Mouse (Mus musculus): ENCODE measurements around the gene Efcab9.

Efcab9 gene

DNA sequence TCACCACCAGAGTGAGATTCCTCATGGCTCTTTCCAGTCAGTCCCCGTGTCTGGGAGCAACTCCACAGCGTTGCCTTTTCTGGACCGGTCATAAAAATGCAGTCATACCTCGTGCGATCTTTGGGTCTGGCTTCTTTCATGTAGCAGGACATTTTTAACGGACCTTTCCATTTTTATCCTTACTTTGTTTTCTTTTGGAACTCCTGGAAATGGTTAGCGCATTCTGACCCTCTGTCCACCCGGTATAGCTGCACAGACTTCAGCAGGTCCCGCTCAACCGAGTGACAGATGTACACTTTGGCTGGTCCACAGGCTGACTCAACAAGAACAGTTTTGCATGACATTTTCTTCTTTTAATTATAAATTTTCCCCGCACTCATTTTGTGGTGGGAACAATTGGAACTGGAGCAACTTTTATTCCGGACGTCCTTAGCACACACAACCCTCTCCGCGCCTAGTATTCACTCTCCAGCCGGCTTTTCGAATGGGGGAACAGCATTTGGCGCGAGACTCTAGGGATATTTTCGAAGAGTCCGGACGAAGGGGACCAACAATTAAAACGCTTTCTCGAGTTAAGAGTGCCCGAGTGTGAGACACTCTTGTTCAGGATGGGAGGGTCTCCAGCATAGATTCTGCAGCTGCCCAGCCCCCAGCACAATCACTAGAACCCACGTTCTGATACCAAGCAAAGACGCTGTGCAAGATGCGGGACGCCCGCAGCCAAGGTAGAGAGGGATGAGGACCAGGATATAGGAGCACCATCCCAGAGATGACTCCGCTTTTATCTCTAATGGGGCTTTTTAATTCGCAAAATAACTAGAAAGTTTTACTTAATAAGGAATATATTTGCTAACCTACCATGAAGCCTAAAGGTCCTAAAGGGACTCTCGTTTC, at the start of gene Efcab9:
Gene Efcab9 (minus strand): TSS at position 211 of the 894 bp plus-strand sequence.
- no peak for DNase-seq (ENCODE audit: low spot score in 2 of 2)

DNA sequence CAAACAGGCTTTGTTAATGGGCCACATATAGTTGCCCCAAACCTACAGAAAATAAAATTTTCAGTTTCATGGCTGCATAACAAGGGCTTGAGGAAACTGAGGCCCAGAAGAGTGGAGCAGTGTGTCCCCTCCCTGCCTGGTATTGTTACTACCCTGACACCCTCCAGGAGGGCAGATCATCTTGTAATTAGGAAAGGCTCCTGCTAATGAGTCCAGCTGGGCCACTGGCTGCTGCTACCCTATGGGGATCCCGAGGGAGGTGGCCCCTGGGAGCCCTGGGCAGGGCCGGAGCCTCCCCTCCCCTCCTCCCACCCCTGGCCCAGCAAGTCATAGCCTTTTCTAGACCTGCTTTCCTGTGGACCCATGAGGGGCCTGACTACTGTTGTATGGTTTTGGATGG, 49.1 kb upstream of the Efcab9 start:
- no peak for DNase-seq (ENCODE audit: low spot score in 2 of 2)

DNA sequence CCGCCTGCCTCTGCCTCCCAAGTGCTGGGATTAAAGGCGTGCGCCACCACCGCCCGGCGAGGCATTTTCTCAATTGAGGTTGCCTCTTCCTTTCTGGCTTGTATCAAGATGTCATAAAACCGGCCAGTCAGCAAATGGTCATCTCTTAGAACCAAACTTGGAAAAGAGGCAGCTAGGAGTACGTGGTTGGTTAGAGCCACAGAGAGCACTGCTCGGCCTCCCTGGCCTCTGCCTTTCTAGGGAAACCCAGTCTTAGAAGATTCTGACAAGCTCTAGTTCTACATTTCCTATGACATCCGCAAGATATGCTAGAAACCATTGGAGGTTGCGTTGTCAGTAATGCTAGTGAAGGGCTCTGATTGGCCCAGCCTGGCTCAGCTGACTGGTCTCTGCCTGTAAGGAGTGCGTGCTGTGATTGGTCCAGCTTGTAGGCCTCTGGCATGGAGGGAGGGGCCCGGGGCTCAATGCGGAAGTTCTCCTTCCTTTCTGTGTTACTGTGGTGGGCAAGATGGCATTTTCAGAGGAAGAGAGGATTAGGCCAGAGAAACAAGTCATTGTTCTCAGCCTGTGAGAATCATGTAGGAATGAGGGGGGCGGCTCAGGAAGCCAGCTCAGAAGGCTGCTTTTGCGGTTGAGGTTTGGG, 48.5 kb upstream of the Efcab9 start:
- no peak for DNase-seq (ENCODE audit: low spot score in 2 of 2)

DNA sequence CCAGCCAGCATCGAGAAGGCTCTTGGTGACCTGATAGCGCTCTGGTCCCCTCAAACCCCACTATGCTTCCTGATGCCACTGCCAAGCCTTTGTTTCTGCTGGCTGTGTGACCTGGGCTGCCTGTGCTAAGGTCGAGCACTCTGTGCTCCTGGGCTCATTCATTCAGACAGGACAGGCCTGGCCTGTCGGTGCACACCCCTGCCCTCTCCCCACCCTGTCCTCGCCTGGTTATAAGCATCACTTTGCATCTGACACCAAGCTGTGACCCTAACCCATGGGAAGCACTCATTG, 44.8 kb upstream of the Efcab9 start:
- no peak for DNase-seq (ENCODE audit: low spot score in 2 of 2)

DNA sequence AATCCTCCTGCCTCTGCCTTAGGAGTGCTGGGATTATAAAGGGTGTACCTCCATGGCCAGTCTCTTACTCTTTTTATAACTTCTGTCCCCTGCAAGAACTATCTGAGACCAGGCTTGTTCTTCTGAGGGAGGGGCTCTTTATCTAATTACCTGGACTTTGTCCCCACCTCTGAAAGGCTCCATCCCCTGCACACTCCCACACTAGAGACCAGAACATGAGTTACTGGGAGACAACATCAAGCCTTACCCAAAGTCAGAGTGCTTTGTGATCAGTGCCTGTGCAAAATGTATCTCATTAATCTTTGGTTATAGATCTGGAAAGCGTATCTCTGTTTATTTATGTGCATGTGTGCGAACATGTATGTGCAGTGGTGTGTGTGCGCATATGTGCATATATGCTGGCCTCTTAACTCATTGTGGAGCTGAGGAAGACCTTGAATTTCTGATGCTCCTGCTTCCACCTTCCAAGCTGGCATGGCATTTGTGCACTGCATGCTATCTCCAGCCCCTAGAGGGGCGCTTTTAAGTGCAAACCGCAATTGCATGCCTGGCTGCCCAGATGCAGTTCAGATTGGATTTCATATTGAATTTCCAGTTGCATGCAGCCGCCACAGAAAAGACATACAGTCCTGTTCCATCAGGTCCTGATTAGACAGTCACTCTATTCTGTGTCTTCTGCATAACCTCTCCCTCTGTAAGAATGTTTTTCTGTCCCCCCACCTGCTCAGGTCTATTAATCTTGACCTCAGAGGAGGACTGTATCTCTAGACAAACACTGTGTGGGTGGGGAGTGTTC, 44.3 kb upstream of the Efcab9 start:
- no peak for DNase-seq (ENCODE audit: low spot score in 2 of 2)

DNA sequence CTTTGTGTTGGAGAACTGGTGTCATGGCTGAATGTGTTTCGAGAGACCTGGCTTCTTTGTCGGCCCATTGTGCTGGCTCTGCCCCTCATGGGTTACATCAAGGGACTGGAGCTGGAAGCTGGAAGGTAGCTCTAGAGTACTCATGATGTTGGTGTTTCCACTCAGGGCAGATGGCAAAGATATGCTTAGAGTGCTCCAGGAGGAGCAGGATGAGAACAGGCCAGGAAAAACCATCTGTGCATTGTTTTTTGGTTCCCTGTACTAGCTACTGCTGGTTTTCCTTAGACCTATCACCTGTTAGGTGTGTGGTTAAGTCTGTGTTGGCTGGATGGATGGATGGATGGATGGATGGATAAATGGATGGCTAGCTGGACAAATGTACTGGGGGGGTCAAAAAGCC, 41.8 kb upstream of the Efcab9 start:
- DNase-seq (ENCODE audit: low spot score in 2 of 2) = no peak

DNA sequence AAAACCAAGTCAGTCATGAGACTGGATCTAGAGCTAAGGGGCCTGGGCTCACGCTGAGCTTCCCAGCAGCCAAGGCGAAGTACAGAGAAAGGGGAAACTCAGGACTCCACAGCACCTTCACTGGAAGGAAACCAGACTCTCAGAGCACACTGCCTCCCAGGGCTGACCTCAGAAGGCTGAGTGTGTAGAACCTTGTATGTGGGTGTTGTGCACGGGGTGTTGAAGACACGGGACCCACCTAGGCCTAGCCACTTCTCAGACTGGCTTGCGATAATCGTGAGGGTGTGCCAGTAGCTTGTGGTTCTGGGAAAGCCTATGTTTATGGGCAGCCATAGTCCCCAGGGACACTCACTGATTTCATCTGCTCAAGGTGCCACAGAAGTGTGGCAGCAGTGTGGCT, 39.2 kb upstream of the Efcab9 start:
- DNase-seq (ENCODE audit: low spot score in 2 of 2) = no peak

DNA sequence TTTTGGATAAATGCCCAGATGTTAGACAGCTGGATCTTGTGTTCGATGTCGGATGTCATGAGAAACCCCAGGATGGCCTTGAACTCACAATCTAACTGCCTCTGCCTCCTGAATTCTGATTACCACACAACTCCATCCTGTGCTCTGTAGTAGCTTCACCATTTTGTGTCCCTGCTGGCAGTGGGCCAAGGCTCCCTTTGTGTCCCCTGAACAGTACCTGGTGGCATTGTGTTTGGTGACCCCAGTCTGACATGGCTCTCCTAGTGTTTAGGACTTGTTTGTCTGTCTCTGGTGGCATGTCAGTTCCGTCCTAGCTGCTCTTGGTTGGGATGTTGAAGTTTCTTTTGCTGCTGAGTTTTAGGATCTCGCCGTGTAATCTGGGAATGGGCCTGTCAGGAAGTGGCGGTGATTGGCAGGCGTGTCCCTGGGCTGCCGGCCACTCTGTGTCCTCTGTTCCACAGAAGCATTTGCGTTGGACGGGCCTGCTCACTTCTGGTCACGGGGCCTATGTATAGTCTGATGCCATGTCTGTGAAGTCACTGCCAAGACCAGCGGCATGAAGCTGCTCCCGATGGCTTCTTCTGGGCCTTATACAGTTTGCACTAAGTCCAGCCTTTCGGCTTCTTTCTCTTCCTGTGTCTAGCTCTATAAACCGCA, 36.9 kb upstream of the Efcab9 start:
- DNase-seq (ENCODE audit: low spot score in 2 of 2) = no peak

DNA sequence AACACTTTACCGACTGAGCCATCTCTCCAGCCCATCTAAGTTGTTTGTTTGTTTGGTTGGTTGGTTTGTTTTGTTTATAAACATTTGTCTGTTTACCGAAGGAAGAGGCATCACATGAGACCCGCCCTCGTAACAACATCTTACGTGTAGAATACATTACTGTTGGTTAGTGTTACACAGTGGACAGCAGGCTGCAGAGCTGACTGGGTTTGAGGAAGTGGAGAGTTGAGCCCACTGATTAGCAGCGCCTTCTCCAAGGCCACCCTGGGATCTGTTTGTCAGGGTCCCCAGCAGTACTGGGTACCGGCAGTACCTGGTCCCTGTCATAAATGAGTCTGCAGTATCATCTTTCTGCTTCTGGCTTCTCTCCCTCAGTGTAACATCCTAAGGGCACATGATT, 36.2 kb upstream of the Efcab9 start:
- DNase-seq (ENCODE audit: low spot score in 2 of 2) = no peak

DNA sequence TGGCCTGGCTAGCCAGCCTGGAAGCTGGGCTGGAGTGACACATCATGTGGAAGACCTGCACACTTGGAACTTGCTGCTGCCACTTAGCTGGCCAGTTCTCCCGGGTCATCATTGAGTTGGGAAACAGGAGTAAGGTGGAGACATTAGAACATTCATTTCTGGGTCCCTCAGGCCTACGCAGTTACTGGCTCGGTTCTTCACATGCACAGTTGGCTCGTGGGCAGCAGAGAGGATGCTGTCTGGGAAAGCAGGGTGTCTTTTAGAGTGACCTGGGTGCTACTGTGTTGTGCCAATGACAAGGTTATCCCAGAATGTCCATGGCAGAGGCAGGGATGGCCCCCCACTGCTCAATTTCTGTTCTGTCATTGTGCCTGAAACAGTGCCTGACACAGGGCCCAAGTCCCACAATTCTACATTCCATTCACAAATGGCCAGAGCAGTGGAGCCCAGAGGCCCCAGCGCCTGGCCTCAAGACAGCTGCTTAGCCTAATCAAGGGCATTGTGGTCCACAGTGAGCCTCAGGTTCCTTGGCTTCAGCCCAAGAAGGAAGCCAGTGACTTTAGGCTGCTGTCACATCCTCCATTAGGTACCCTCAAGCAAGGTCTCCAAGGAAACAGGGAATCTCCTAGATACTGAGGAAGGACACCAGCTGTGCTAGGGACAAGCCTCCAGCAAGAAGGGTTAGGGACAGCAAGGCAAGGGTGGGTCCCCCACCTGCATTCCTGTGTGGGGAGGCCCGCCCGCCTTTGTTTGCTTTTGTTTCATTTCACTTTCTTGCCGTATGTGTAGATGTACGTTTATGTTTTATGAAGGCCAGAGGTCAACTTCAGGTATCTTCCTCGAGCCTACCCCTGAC, 35.3 kb upstream of the Efcab9 start:
- DNase-seq (ENCODE audit: low spot score in 2 of 2) = no peak

DNA sequence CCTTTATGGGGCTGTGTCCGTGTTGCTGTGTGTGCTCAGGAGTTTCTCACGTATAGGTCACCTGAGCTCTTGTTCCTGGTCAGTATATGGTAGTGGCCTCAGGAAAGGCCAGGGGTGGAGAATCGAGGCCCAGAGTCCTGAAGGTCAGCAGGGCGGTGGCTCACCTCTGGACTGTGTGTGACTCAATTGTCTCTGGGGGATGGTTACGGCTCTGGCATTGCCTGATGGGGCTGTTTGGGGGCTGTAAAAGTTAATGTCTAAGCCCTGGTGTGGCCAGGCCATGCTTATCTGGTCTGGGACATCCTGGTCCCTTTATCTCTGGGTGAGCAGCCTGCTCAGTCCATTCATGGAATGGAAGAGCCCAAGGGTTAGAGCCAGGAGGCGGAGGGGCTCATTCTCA, 34.3 kb upstream of the Efcab9 start:
- no peak for DNase-seq (ENCODE audit: low spot score in 2 of 2)

DNA sequence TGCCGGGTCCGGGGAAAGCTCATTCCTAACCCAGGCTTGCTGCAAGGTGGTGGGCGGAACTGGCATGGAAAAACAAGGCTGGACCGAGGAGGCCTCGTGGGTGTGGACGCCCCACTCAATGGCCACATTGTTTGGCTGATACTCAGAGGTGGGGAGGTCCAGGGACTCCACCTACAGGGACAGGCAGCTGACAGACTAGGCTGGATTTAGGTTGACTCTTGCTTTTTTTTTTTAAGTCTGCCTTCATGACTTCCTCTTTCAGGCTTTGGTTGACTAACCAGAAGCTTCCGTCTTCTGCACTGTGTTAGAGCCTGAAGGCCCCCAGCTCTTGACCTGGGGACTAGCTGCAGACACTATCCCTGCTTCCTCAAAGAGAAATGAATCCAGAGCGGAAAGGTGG, 33.2 kb upstream of the Efcab9 start:
- DNase-seq (ENCODE audit: low spot score in 2 of 2) = no peak

DNA sequence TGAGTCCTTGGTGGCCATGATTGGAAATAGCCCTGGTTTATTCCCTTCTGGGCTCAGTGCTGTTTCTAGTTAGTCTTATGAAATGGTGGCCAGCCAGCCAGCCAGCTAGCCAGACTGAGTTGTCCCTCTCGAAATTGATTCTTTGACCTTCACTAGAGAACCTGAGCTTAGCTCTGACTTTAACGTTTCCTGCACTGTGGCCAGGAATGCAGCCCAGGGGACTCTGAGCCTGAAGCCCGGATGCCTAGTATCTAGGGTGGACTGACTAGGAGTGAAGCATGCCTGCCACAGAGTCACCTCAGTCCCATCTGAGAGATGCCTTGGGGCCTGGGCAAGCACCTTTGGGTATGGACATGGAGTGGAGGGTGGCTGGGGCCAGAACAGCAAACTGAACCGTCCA, 32.7 kb upstream of the Efcab9 start:
- DNase-seq (ENCODE audit: low spot score in 2 of 2) = no peak

DNA sequence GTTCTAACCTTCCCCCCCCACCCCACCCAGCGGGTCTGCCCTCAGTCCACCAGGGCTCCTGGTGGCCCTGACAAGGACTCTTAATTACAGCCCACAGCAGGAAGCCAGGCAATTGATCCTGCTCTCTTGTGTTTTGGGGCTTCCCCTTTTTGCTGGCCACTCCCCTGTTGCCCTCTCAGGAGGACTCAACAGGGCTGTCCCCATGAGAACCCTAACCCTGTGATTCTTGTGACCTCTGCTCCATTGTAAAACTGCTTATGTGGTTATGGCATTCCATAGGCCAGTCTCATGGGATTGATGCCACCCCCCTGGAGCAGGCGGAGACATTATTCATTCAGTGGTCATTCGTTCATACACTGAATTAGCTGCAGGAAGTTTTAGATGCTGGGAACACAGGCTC, 31.8 kb upstream of the Efcab9 start:
- no peak for DNase-seq (ENCODE audit: low spot score in 2 of 2)

DNA sequence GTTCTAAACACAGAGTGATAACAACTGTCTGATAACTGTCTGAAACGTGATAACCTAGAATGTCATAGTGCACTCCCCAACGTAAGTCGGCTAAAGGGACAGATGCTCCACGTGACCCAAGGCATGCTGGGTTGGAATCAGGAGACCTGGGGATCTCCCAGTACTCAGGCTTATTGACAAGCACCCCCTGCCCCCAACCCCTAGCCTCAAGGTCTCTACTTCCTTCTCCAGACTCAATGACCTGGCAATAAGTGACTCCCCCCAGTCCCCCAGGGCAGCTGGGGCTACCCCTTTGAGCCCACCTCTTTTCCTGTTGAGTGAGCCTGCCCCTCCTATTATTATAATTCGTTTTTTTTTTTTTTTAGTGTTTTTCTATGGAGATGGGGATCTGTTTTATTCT, 30.8 kb upstream of the Efcab9 start:
- DNase-seq (ENCODE audit: low spot score in 2 of 2) = no peak

DNA sequence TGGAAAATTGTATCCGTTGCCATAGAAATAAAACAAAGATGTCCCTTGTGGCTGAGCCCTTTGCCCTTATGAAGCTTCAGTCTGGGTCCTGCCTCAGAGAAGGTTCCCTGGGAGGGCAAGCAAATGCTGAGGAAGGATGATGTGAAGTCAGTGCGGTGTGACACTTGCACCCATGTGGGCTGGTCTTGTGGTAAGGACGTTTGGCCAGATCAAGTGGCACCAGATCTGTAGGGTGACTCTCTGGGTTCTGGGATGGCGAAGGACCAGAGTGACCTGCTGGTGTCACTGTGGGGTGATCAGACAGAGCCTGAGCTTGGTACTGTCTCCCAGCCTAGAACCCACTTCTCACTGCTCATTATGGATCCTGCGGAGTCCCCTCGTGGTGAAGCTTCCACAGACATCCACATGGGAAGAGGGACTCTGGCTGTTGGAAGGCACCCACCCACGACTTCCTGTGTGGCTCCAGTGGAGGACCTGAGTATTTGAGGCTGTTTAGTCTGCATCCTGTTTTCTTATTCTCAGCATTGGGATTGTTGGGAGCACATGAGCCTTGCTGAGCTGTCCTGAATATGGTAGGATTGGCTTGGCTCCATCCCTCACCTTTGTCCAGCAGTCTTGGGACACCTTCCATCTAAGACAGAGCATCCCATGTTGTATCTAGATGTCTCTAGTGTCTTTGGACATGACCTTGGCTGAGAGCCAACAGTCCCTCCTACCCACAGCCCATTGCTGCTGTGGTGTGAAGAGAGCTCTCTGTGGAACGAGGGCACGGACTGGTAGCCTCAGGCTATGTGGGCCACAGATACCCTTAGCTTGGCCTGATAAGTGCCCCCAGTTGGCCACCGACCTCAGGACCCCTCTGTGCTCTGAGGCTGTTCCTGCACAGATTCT, 29.8 kb upstream of the Efcab9 start:
- DNase-seq (ENCODE audit: low spot score in 2 of 2) = no peak

DNA sequence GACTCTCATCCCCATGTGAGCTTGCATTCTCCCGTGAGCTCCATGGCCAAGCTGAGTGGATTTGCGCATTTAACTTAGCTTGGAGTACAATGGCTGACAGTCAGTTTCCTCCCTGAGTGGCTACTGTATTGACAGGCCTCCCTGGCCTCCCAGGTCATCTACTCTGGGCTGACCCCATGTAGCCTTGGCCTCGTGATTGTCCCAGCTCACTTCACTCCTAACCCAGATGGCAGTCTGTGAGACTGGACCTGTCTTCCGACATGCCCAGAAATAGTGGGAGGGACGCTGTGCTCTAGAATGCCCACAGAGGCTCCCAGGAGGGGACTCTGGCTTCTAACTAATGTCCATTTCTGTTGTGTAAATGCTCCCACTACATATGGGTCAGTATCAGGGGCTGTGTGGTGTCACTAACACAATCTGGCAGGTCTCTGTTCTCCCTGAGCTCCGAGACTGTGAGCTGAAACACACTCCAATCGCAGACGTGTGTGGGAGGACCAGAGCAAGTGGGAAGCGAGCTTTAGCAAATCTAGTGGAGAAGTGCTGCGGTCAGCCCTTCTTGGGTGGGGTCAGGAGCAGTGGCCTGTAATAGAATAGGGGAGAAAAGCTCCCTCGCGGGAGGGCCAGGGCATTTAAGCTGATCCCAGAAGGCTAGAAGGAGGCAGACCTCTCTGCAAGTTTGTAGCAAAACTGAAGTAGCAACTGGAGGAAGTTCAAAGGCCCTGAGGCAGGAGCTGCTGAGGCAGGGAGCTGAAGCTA, 28.3 kb upstream of the Efcab9 start:
- no peak for DNase-seq (ENCODE audit: low spot score in 2 of 2)

DNA sequence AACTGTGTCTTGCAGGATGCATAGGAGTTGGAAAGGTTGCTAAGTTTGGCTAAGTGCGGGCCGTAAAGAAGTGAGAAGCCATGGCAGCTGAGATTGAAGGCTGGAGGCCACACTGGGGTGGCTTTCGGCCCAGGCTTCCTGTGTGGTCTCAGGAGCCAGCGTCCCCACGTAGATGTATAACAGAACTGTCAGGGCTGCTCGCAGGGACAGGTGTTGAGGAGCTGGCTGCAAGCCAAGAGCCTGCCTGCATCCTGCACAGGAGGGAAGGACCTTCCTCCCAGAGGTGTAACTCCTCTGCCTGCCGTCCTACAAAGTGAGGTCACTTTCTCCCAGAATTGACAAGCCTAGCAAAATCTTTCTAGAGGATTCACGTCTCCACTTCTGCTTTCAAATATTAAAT, 26.8 kb upstream of the Efcab9 start:
- DNase-seq (ENCODE audit: low spot score in 2 of 2) = no peak

DNA sequence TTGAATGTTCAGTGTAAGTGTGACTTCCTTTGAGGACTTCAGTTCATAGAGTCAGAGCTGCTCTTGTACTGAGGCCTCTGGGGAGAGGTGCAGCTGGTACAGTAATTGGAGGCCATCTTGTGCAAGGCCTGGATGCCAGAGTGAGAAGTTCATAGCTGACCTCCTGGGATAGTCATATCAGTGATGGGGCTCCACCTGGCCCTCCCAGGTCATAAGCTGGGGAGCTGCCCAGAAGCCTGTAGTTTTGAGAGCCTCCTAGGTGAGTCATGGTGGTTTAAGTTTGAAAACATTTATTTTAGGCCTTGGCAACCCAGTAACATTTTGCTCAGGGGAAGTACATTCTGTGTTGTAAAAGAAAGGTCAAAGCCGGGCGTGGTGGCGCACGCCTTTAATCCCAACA, 26.1 kb upstream of the Efcab9 start:
- DNase-seq (ENCODE audit: low spot score in 2 of 2) = no peak

All from urinary bladder, postnatal 36 days (tissue).